Mouse (Mus musculus) ES-Bruce4 (cell line): ENCODE measurements at regions not wholly inside any gene's neighbourhood (a gene's known extent, or its start where the extent isn't known, plus 50 kb on each side); places are given as distances from the start of the nearest gene placed in this dataset.

Experiments
- H3K27ac ChIP-seq: 2 replicates; pipeline ENCODE4 v1.5.1; 2012; ENCODE audit warnings: low read length, inconsistent platforms; ENCODE audit not compliant: insufficient read depth
- H3K27me3 ChIP-seq: 2 replicates; pipeline ENCODE4 v1.6.1; 2012; ENCODE audit warnings: mild to moderate bottlenecking, low read length, inconsistent platforms; ENCODE audit not compliant: control insufficient read depth, poor library complexity, insufficient read depth, severe bottlenecking
- H3K36me3 ChIP-seq: 2 replicates; pipeline ENCODE4 v1.6.1; 2012; ENCODE audit warnings: inconsistent platforms, mild to moderate bottlenecking, low read length, moderate library complexity; ENCODE audit not compliant: control insufficient read depth, poor library complexity, insufficient read depth, severe bottlenecking
- H3K4me1 ChIP-seq: one replicate; pipeline ENCODE4 v1.8.1; 2011; ENCODE audit warnings: low read length; ENCODE audit not compliant: control insufficient read depth, insufficient read depth
- H3K4me3 ChIP-seq: 2 replicates; pipeline ENCODE4 v1.5.1; 2011; ENCODE audit warnings: low read depth, mild to moderate bottlenecking, low read length
- H3K9ac ChIP-seq: 2 replicates; pipeline ENCODE4 v1.6.1; 2012; ENCODE audit warnings: low read depth, mild to moderate bottlenecking, inconsistent platforms; ENCODE audit not compliant: poor library complexity, severe bottlenecking
- H3K9me3 ChIP-seq: replicated peaks from 2 replicates; pipeline ENCODE4 v1.6.1; 2012; ENCODE audit warnings: mild to moderate bottlenecking, low read length, inconsistent platforms; ENCODE audit not compliant: control insufficient read depth, poor library complexity, insufficient read depth, severe bottlenecking
- CTCF ChIP-seq: IDR thresholded peaks from one replicate; pipeline ENCODE4 v1.8.1; 2011; ENCODE audit warnings: low read depth, low read length
- EP300 ChIP-seq: IDR thresholded peaks from 2 replicates; pipeline ENCODE4 v1.6.1; 2011; ENCODE audit warnings: low read depth, low read length; ENCODE audit not compliant: insufficient read depth
- POLR2A ChIP-seq: IDR thresholded peaks from one replicate; pipeline ENCODE4 v1.8.1; 2011; ENCODE audit warnings: low read length; ENCODE audit not compliant: insufficient read depth

GRCm38 (mm10) chr13:84754821-84755725 lies 434.1 kb upstream of the Ccnh start:
- H3K4me3 ChIP-seq, result no peak overlapping the region
- no peaks in the 10 kb centered on the region for H3K9me3 ChIP-seq
- H3K4me1 ChIP-seq, result no peaks in the 10 kb centered on the region
- H3K36me3 ChIP-seq, result no peaks in the 10 kb centered on the region
- H3K27me3 ChIP-seq, result no peaks in the 10 kb centered on the region
- H3K9ac ChIP-seq, result no peak overlapping the region
- TF ChIP-seq CTCF (no peak), POLR2A (no peak), EP300 (no peak)
- H3K27ac ChIP-seq, result no peak overlapping the region

GRCm38 (mm10) chr13:84756796-84757335 lies 432.3 kb upstream of the Ccnh start:
- H3K36me3 ChIP-seq, result no peaks in the 10 kb centered on the region
- no peak overlapping the region for H3K9ac ChIP-seq
- H3K27ac ChIP-seq, result no peak overlapping the region
- no peak overlapping the region for H3K4me3 ChIP-seq
- no peaks in the 10 kb centered on the region for H3K9me3 ChIP-seq
- no peaks in the 10 kb centered on the region for H3K27me3 ChIP-seq
- TF ChIP-seq EP300 (no peak), CTCF (no peak), POLR2A (no peak)
- H3K4me1 ChIP-seq, result no peaks in the 10 kb centered on the region

- H3K27ac ChIP-seq, result no peak overlapping the region
- H3K4me3 ChIP-seq, result no peak overlapping the region
- no peak for TF ChIP-seq CTCF
- TF ChIP-seq EP300, result no peak
- no peak for TF ChIP-seq POLR2A
- H3K4me1 ChIP-seq, result no peaks in the 10 kb centered on the region
- no peaks in the 10 kb centered on the region for H3K27me3 ChIP-seq
- no peak overlapping the region for H3K9ac ChIP-seq
- H3K9me3 ChIP-seq, result no peaks in the 10 kb centered on the region
- H3K36me3 ChIP-seq, result no peaks in the 10 kb centered on the region
These were observed 431.2 kb upstream of the Ccnh start for GRCm38 (mm10) chr13:84757896-84758567.

- Histone ChIP-seq H3K36me3 (no peaks in the 10 kb centered on the region), H3K27ac (no peak overlapping the region), H3K27me3 (no peaks in the 10 kb centered on the region), H3K4me3 (no peak overlapping the region), H3K9me3 (no peaks in the 10 kb centered on the region), H3K4me1 (no peaks in the 10 kb centered on the region), H3K9ac (no peak overlapping the region)
- no peak for TF ChIP-seq POLR2A
- peak; percentile 69 for TF ChIP-seq CTCF
- TF ChIP-seq EP300, result 0 out of 2 replicates have a peak, but pooled peaks have one; percentile 7
These were observed 430.7 kb upstream of the Ccnh start for GRCm38 (mm10) chr13:84758568-84758900.

- Histone ChIP-seq H3K9ac (no peak overlapping the region), H3K4me1 (no peaks in the 10 kb centered on the region), H3K36me3 (no peaks in the 10 kb centered on the region), H3K27ac (no peak overlapping the region), H3K9me3 (no peaks in the 10 kb centered on the region), H3K27me3 (no peaks in the 10 kb centered on the region), H3K4me3 (no peak overlapping the region)
- TF ChIP-seq EP300, result no peak
- no peak for TF ChIP-seq CTCF
- TF ChIP-seq POLR2A, result no peak
These were observed 430.1 kb upstream of the Ccnh start for GRCm38 (mm10) chr13:84759061-84759460.
